Mouse (Mus musculus): ENCODE measurements around the gene Polr2i. TPM values are rescaled to one million over a fixed set of nuclear protein-coding genes. Genes with fewer than 3 reads are reported as not detected.

Polr2i gene
- polyA plus RNA-seq, 1 experiment from 2014 or later: 163 TPM

- Histone ChIP-seq H3K4me1 (ENCODE audit: control insufficient read depth, insufficient read depth, low read length) (peaks cover 7% of the 10 kb centered on the region; the same call in 1 of the 2 replicates), H3K27me3 (ENCODE audit: control insufficient read depth, insufficient read depth, low read length) (no peaks in the 10 kb centered on the region), H3K4me2 (peak overlapping the region; percentile 35; the same call in 1 of the 2 replicates), H3K36me3 (ENCODE audit: control insufficient read depth, insufficient read depth, low read length) (no peaks in the 10 kb centered on the region), H3K9me3 (ENCODE audit: control insufficient read depth, low read length) (no peaks in the 10 kb centered on the region), H3K27ac (ENCODE audit: low read depth, low read length) (no peak overlapping the region), H3K4me3 (ENCODE audit: low read depth, low read length) (no peak overlapping the region), H3K9ac (ENCODE audit: low read length) (no peak overlapping the region)
- peak; percentile 99 for DNase-seq (ENCODE audit: low spot score, missing footprints)
- peak; percentile 81 for ATAC-seq (ENCODE audit: low FRiP score)
- under 1% methylated on average over 15 of the region's 16 CpGs for WGBS
Observed at GRCm38 (mm10) chr7:30216723-30217151, 15.0 kb upstream of the Polr2i start.

DNA sequence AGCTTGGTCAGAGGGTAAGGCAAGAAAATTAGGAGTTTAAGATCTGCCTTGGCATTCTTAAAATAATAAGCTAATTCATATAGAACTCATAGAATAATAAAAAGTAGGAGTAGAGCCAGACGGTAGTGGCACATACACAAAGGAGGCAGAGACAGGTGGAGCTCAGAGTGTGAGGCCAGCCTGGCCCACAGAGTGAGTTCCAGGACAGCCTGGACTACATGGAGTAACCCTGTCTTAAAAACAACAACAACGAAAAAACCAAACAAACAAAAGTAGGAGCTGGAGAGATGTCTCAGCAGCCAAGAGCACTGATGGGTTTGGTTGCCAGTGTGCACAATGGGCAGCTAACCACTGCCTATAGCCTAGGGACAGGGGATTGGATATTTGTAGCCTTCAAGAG lies 14.5 kb upstream of the Polr2i start:
- Histone ChIP-seq H3K4me3 (ENCODE audit: low read depth, low read length) (no peak overlapping the region), H3K9ac (ENCODE audit: low read length) (no peak overlapping the region), H3K4me2 (no peak overlapping the region), H3K9me3 (ENCODE audit: control insufficient read depth, low read length) (no peaks in the 10 kb centered on the region), H3K27me3 (ENCODE audit: control insufficient read depth, insufficient read depth, low read length) (no peaks in the 10 kb centered on the region), H3K36me3 (ENCODE audit: control insufficient read depth, insufficient read depth, low read length) (no peaks in the 10 kb centered on the region), H3K4me1 (ENCODE audit: control insufficient read depth, insufficient read depth, low read length) (peaks cover 7% of the 10 kb centered on the region; the same call in 1 of the 2 replicates), H3K27ac (ENCODE audit: low read depth, low read length) (no peak overlapping the region)
- peak; percentile 52 for ATAC-seq (ENCODE audit: low FRiP score)
- DNase-seq (ENCODE audit: low spot score, missing footprints): no peak
- whole genome bisulfite sequencing: 78% methylated on average over 2 of the region's 2 CpGs

GRCm38 (mm10) chr7:30219293-30220007 lies 12.3 kb upstream of the Polr2i start:
- ATAC-seq (ENCODE audit: low FRiP score): peak; percentile 57
- no peak overlapping the region for H3K27ac ChIP-seq (ENCODE audit: low read depth, low read length)

DNA sequence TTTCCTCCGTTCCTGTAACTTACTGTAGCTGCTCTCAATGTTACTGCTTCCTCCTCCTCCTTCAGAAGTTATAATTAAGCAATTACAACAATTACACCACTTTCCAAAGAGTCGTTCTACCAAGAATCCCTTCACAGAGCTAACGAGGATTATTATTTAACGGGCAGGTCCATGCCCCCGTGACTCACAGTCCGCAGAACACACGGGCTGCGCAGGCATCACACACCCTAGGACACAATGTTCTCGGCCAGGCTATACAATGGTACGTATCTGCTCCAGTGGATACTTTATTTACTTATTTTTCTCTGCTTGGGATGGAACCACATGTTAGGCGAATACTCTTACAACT lies 11.8 kb upstream of the Polr2i start:
- WGBS: 26% methylated on average over 11 of the region's 11 CpGs
- Histone ChIP-seq H3K27ac (ENCODE audit: low read depth, low read length) (no peak overlapping the region), H3K4me2 (peak overlapping the region; percentile 57), H3K4me3 (ENCODE audit: low read depth, low read length) (peak overlapping the region; percentile 34), H3K9me3 (ENCODE audit: control insufficient read depth, low read length) (no peaks in the 10 kb centered on the region), H3K4me1 (ENCODE audit: control insufficient read depth, insufficient read depth, low read length) (peaks cover 7% of the 10 kb centered on the region; the same call in 1 of the 2 replicates), H3K36me3 (ENCODE audit: control insufficient read depth, insufficient read depth, low read length) (peaks cover 11% of the 10 kb centered on the region), H3K27me3 (ENCODE audit: control insufficient read depth, insufficient read depth, low read length) (no peaks in the 10 kb centered on the region), H3K9ac (ENCODE audit: low read length) (peak overlapping the region; percentile 55)
- DNase-seq (ENCODE audit: low spot score, missing footprints) (peak; percentile 81), ATAC-seq (ENCODE audit: low FRiP score) (no peak)

More at GRCm38 (mm10) chr7:30219293-30220007, 12.3 kb upstream of the Polr2i start:
- 4% methylated on average over 16 of the region's 16 CpGs for WGBS
- peak overlapping the region; percentile 34 for H3K4me3 ChIP-seq (ENCODE audit: low read depth, low read length)
- H3K36me3 ChIP-seq (ENCODE audit: control insufficient read depth, insufficient read depth, low read length): peaks cover 11% of the 10 kb centered on the region
- peak overlapping the region; percentile 57 for H3K4me2 ChIP-seq
- no peaks in the 10 kb centered on the region for H3K9me3 ChIP-seq (ENCODE audit: control insufficient read depth, low read length)
- peak; percentile 94 for DNase-seq (ENCODE audit: low spot score, missing footprints)
- no peaks in the 10 kb centered on the region for H3K27me3 ChIP-seq (ENCODE audit: control insufficient read depth, insufficient read depth, low read length)
- H3K4me1 ChIP-seq (ENCODE audit: control insufficient read depth, insufficient read depth, low read length): peaks cover 7% of the 10 kb centered on the region; the same call in 1 of the 2 replicates
- H3K9ac ChIP-seq (ENCODE audit: low read length): peak overlapping the region; percentile 55

- Histone ChIP-seq H3K9me3 (ENCODE audit: control insufficient read depth, low read length) (no peaks in the 10 kb centered on the region), H3K4me1 (ENCODE audit: control insufficient read depth, insufficient read depth, low read length) (peaks cover 7% of the 10 kb centered on the region; the same call in 1 of the 2 replicates), H3K4me2 (no peak overlapping the region), H3K9ac (ENCODE audit: low read length) (no peak overlapping the region), H3K27ac (ENCODE audit: low read depth, low read length) (no peak overlapping the region), H3K27me3 (ENCODE audit: control insufficient read depth, insufficient read depth, low read length) (no peaks in the 10 kb centered on the region), H3K36me3 (ENCODE audit: control insufficient read depth, insufficient read depth, low read length) (peaks cover 15% of the 10 kb centered on the region), H3K4me3 (ENCODE audit: low read depth, low read length) (no peak overlapping the region)
- no peak for ATAC-seq (ENCODE audit: low FRiP score)
- whole genome bisulfite sequencing: 89% methylated on average over 3 of the region's 3 CpGs
- DNase-seq (ENCODE audit: low spot score, missing footprints): peak; percentile 37
Observed at GRCm38 (mm10) chr7:30221433-30221832, 10.3 kb upstream of the Polr2i start.

- peaks cover 16% of the 10 kb centered on the region for H3K36me3 ChIP-seq (ENCODE audit: control insufficient read depth, insufficient read depth, low read length)
- H3K9me3 ChIP-seq (ENCODE audit: control insufficient read depth, low read length): no peaks in the 10 kb centered on the region
- no peak overlapping the region for H3K4me3 ChIP-seq (ENCODE audit: low read depth, low read length)
- WGBS: 92% methylated on average over 5 of the region's 5 CpGs
- H3K27ac ChIP-seq (ENCODE audit: low read depth, low read length): no peak overlapping the region
- ATAC-seq (ENCODE audit: low FRiP score) (no peak), DNase-seq (ENCODE audit: low spot score, missing footprints) (no peak)
- H3K9ac ChIP-seq (ENCODE audit: low read length): no peak overlapping the region
- no peaks in the 10 kb centered on the region for H3K27me3 ChIP-seq (ENCODE audit: control insufficient read depth, insufficient read depth, low read length)
- H3K4me1 ChIP-seq (ENCODE audit: control insufficient read depth, insufficient read depth, low read length): peaks cover 7% of the 10 kb centered on the region; the same call in 1 of the 2 replicates
- no peak overlapping the region for H3K4me2 ChIP-seq
Observed at GRCm38 (mm10) chr7:30222205-30222604, 9.5 kb upstream of the Polr2i start.

- Histone ChIP-seq H3K9ac (ENCODE audit: low read length) (no peak overlapping the region), H3K4me2 (no peak overlapping the region), H3K27ac (ENCODE audit: low read depth, low read length) (no peak overlapping the region), H3K4me1 (ENCODE audit: control insufficient read depth, insufficient read depth, low read length) (peaks cover 5% of the 10 kb centered on the region; the same call in 1 of the 2 replicates), H3K27me3 (ENCODE audit: control insufficient read depth, insufficient read depth, low read length) (no peaks in the 10 kb centered on the region), H3K36me3 (ENCODE audit: control insufficient read depth, insufficient read depth, low read length) (peaks cover 16% of the 10 kb centered on the region), H3K9me3 (ENCODE audit: control insufficient read depth, low read length) (no peaks in the 10 kb centered on the region), H3K4me3 (ENCODE audit: low read depth, low read length) (no peak overlapping the region)
- ATAC-seq (ENCODE audit: low FRiP score): no peak
- WGBS: 95% methylated on average over 12 of the region's 12 CpGs
- peak; percentile 69 for DNase-seq (ENCODE audit: low spot score, missing footprints)
Observed at GRCm38 (mm10) chr7:30224206-30224605, 7.5 kb upstream of the Polr2i start.

DNA sequence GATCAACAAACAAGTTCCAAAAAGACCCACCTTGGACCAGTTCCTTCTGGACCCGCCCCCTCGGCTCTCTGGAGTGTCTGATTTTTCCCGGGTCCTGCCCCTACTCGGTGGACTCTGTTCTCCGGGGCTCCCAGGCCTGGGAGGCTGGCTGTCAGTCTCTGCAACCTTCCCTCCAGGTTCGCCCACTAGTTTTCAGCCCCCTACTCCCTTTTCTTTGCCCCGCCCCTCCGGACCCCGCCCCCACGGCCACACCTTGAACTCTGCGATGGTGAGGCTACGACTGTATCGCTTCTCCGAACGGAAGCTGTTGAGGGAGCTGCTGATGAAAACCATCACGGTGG lies 450 bp upstream of the Polr2i start:
- peaks cover 5% of the 10 kb centered on the region; the same call in 1 of the 2 replicates for H3K36me3 ChIP-seq (ENCODE audit: control insufficient read depth, insufficient read depth, low read length)
- peaks cover 10% of the 10 kb centered on the region for H3K4me1 ChIP-seq (ENCODE audit: control insufficient read depth, insufficient read depth, low read length)

DNA sequence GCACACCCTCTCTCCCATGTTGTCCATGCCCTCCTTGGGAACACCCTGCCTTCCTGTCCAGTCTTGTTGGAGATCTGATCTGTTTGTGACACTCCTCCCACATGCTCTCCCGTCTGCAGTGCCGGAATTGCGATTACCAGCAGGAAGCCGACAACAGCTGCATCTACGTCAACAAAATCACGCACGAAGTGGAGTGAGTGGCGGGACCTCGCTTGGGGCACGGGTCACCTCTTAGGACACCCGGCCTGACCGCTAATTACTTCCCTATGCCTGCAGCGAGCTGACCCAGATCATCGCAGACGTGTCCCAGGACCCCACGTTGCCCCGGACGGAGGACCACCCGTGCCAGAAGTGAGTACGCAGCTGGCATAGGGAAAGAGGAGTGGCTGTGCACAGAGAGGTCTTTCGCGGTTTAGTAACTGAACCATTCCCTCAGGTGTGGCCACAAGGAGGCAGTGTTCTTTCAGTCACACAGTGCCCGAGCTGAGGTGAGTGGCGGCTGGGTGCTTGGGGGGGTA lies 942 bp downstream of the Polr2i start:
- Histone ChIP-seq H3K4me3 (ENCODE audit: low read depth, low read length) (peak overlapping the region; percentile 72), H3K4me2 (peak overlapping the region; percentile 52), H3K4me1 (ENCODE audit: control insufficient read depth, insufficient read depth, low read length) (peaks cover 10% of the 10 kb centered on the region), H3K36me3 (ENCODE audit: control insufficient read depth, insufficient read depth, low read length) (peaks cover 3% of the 10 kb centered on the region; the same call in 1 of the 2 replicates), H3K27ac (ENCODE audit: low read depth, low read length) (peak overlapping the region; percentile 88), H3K9ac (ENCODE audit: low read length) (peak overlapping the region; percentile 69), H3K9me3 (ENCODE audit: control insufficient read depth, low read length) (no peaks in the 10 kb centered on the region), H3K27me3 (ENCODE audit: control insufficient read depth, insufficient read depth, low read length) (no peaks in the 10 kb centered on the region)
- peak; percentile 94 for DNase-seq (ENCODE audit: low spot score, missing footprints)
- 7% methylated on average over 24 of the region's 24 CpGs for WGBS
- peak; percentile 25 for ATAC-seq (ENCODE audit: low FRiP score)

More for the DNA sequence above, 450 bp upstream of the Polr2i start:
- Histone ChIP-seq H3K9ac (ENCODE audit: low read length) (peak overlapping the region; percentile 69), H3K27ac (ENCODE audit: low read depth, low read length) (peak overlapping the region; percentile 88; the same call in 1 of the 2 replicates), H3K27me3 (ENCODE audit: control insufficient read depth, insufficient read depth, low read length) (no peaks in the 10 kb centered on the region), H3K4me3 (ENCODE audit: low read depth, low read length) (peak overlapping the region; percentile 72), H3K4me2 (peak overlapping the region; percentile 75), H3K9me3 (ENCODE audit: control insufficient read depth, low read length) (no peaks in the 10 kb centered on the region)
- no peak for DNase-seq (ENCODE audit: low spot score, missing footprints)
- 0% methylated on average over 16 of the region's 16 CpGs for WGBS
- peak; percentile 62 for ATAC-seq (ENCODE audit: low FRiP score)
